Mouse (Mus musculus) lung, adult 2 months (tissue): ENCODE measurements at regions not wholly inside any gene's neighbourhood (a gene's known extent, or its start where the extent isn't known, plus 50 kb on each side); places are given as distances from the start of the nearest gene placed in this dataset.

Experiments used
- DNase-seq: peaks from one replicate; pipeline ENCODE4 v3.0.0; 2022
- H3K4me1 ChIP-seq: fragments of 200-500 bp; 2 replicates; pipeline ENCODE4 v1.6.1; 2011; ENCODE audit warnings: low read length; ENCODE audit not compliant: control insufficient read depth, insufficient read depth
- H3K4me3 ChIP-seq: fragments of 200-500 bp; replicated peaks from 2 replicates; pipeline ENCODE3; 2011; ENCODE audit warnings: low read depth, mild to moderate bottlenecking, control low read depth, low read length; ENCODE audit errors: extremely low read depth
- CTCF ChIP-seq: fragments of 200-500 bp; IDR thresholded peaks from 2 replicates; pipeline ENCODE4 v1.5.1; 2011; ENCODE audit warnings: mild to moderate bottlenecking, low read length, control low read depth; ENCODE audit not compliant: insufficient read depth
- POLR2A ChIP-seq: fragments of 200-500 bp; IDR thresholded peaks from 2 replicates; pipeline ENCODE4 v1.6.1; 2011; ENCODE audit warnings: low read depth, mild to moderate bottlenecking, control low read depth, low read length, borderline replicate concordance; ENCODE audit errors: extremely low read depth
- WGBS: fragments of 180-500 bp; shearing (Covaris S2); methylation state at CpG from one replicate; pipeline ENCODE4 v1.1.7; 2018; 5-methylcytosine and 5-hydroxymethylcytosine counted together

- 76% methylated on average over 4 of the region's 4 CpGs for WGBS
These were observed 108.4 kb upstream of the Sgk1 start for GRCm38 (mm10) chr10:21773548-21773947.

GRCm38 (mm10) chr10:21775441-21775840 lies 106.5 kb upstream of the Sgk1 start:
- Histone ChIP-seq H3K4me3 (no peak overlapping the region), H3K4me1 (no peaks in the 10 kb centered on the region)
- WGBS: 75% methylated on average over 5 of the region's 5 CpGs
- DNase-seq: no peak
- TF ChIP-seq CTCF (no peak), POLR2A (no peak)

More at GRCm38 (mm10) chr10:21773548-21773947, 108.4 kb upstream of the Sgk1 start:
- H3K4me1 ChIP-seq: no peaks in the 10 kb centered on the region
- no peak for DNase-seq
- no peak overlapping the region for H3K4me3 ChIP-seq
- no peak for TF ChIP-seq CTCF

- WGBS: 58% methylated on average over 12 of the region's 12 CpGs
- no peak for DNase-seq
- TF ChIP-seq POLR2A: no peak
- TF ChIP-seq CTCF: no peak
- Histone ChIP-seq H3K4me3 (no peak overlapping the region), H3K4me1 (no peaks in the 10 kb centered on the region)
These were observed 105.8 kb upstream of the Sgk1 start for GRCm38 (mm10) chr10:21775911-21776761.

- WGBS: 62% methylated on average over 8 of the region's 8 CpGs
- no peak for DNase-seq
- H3K4me1 ChIP-seq: no peaks in the 10 kb centered on the region
- H3K4me3 ChIP-seq: no peak overlapping the region
- TF ChIP-seq CTCF (no peak), POLR2A (no peak)
These were observed 105.3 kb upstream of the Sgk1 start for GRCm38 (mm10) chr10:21776762-21777080.

- H3K4me1 ChIP-seq: no peaks in the 10 kb centered on the region
- no peak for DNase-seq
- WGBS: 78% methylated on average over 3 of the region's 3 CpGs
- TF ChIP-seq CTCF: no peak
- TF ChIP-seq POLR2A: no peak
- no peak overlapping the region for H3K4me3 ChIP-seq
These were observed 104.9 kb upstream of the Sgk1 start for GRCm38 (mm10) chr10:21777103-21777502.

GRCm38 (mm10) chr10:21783478-21783877 lies 98.5 kb upstream of the Sgk1 start:
- no peaks in the 10 kb centered on the region for H3K4me1 ChIP-seq
- no peak for DNase-seq
- TF ChIP-seq CTCF: no peak
- TF ChIP-seq POLR2A: no peak
- WGBS: 68% methylated on average over 7 of the region's 7 CpGs
- no peak overlapping the region for H3K4me3 ChIP-seq

- no peak for DNase-seq
- no peak overlapping the region for H3K4me3 ChIP-seq
- 84% methylated on average over 4 of the region's 4 CpGs for WGBS
- TF ChIP-seq CTCF (no peak), POLR2A (no peak)
- no peaks in the 10 kb centered on the region for H3K4me1 ChIP-seq
These were observed 96.9 kb upstream of the Sgk1 start for GRCm38 (mm10) chr10:21785110-21785509.

- H3K4me3 ChIP-seq: no peak overlapping the region
- WGBS: 57% methylated on average over 5 of the region's 5 CpGs
- DNase-seq: no peak
- H3K4me1 ChIP-seq: no peaks in the 10 kb centered on the region
- no peak for TF ChIP-seq CTCF
- no peak for TF ChIP-seq POLR2A
These were observed 96.2 kb upstream of the Sgk1 start for GRCm38 (mm10) chr10:21785785-21786184.

- no peak for DNase-seq
- 54% methylated on average over 17 of the region's 17 CpGs for WGBS
- TF ChIP-seq CTCF: no peak
- Histone ChIP-seq H3K4me1 (no peaks in the 10 kb centered on the region), H3K4me3 (no peak overlapping the region)
These were observed 92.0 kb upstream of the Sgk1 start for GRCm38 (mm10) chr10:21789847-21790530.

GRCm38 (mm10) chr10:21790991-21791390 lies 91.0 kb upstream of the Sgk1 start:
- no peak for TF ChIP-seq POLR2A
- TF ChIP-seq CTCF: no peak
- DNase-seq: no peak
- WGBS: 78% methylated on average over 3 of the region's 3 CpGs
- H3K4me1 ChIP-seq: no peaks in the 10 kb centered on the region
- no peak overlapping the region for H3K4me3 ChIP-seq

- 68% methylated on average over 10 of the region's 10 CpGs for WGBS
- no peak for TF ChIP-seq POLR2A
- no peak for TF ChIP-seq CTCF
These were observed 89.6 kb upstream of the Sgk1 start for GRCm38 (mm10) chr10:21792431-21792830.

More at GRCm38 (mm10) chr10:21792431-21792830, 89.6 kb upstream of the Sgk1 start:
- Histone ChIP-seq H3K4me1 (no peaks in the 10 kb centered on the region), H3K4me3 (no peak overlapping the region)
- DNase-seq: no peak
